Mouse (Mus musculus) ES-Bruce4 (cell line): ENCODE measurements at regions not wholly inside any gene's neighbourhood (a gene's known extent, or its start where the extent isn't known, plus 50 kb on each side); places are given as distances from the start of the nearest gene placed in this dataset.

ENCODE experiments used
- CTCF ChIP-seq: IDR thresholded peaks from one replicate; pipeline ENCODE4 v1.8.1; 2011; ENCODE audit warnings: low read depth, low read length
- EP300 ChIP-seq: IDR thresholded peaks from 2 replicates; pipeline ENCODE4 v1.6.1; 2011; ENCODE audit warnings: low read depth, low read length; ENCODE audit not compliant: insufficient read depth
- POLR2A ChIP-seq: IDR thresholded peaks from one replicate; pipeline ENCODE4 v1.8.1; 2011; ENCODE audit warnings: low read length; ENCODE audit not compliant: insufficient read depth

DNA sequence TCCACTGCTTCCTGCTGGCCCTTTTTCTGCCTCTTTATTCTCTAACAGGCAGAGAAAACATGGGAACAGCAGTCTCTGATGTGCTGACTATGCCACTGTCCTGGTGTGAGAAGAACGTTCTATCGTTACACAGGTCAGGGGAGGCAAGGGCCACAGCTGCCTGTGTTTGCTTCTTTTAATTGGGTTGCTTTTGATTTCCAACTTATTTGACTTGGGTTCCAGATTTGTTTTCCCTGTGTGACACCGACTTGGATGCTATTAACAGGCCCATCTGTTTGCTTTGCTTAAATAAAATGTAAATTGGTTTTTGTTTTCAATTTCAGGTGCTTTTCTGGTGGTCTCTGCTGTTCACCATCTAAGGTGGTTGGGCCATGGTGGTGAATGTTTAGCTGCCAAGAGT, 225.8 kb downstream of the Gm5426 start:
- TF ChIP-seq CTCF (no peak), EP300 (no peak), POLR2A (no peak)
